Mouse (Mus musculus) adrenal gland, postnatal 25 days (tissue): ENCODE measurements around the gene Traf3ip2. TPM values are rescaled to one million over a fixed set of nuclear protein-coding genes. Genes with fewer than 3 reads are reported as not detected.
A peak's percentile ranks its signal among the peaks of the same experiment; 100 is the strongest.

Source experiments
- DNase-seq: peaks from one replicate; pipeline ENCODE4 v3.0.0; 2021; ENCODE audit warnings: mixed read lengths
- total RNA-seq: library from RNA; stranded (reverse); gene quantifications from 2 replicates; pipeline ENCODE4 v1.2.3, GENCODE M21; 2021

The Traf3ip2 gene
- total RNA-seq, 1 experiment from 2014 or later, result 24.4 TPM

DNA sequence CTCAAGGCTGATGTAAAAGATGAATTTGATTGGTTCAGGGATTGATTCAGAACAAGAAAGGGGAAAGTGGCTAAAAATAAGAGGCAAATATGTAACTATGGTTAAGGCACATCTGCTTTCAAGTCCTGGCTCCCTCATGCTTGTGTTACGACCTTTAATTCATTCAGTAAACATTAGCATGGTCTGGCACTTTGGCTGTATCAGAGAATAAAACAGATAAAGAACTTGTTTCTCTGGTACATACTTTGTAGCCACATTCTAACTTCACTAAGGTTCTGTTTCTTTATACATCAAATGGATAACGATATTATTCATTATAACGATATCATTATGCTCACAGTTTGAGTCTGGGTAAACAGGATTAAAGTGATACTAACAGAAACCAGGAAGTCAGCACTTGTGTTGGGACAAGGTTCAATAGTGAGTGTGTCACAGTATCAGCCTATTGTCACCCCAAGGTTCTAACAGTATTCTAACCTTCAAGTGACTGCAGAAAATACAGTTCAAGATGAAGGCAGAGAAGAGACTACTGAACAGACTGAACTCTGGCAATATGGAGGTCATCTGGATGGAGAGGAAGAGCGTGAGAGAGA lies 65.6 kb downstream of the Traf3ip2 start:
- DNase-seq, result no peak

DNA sequence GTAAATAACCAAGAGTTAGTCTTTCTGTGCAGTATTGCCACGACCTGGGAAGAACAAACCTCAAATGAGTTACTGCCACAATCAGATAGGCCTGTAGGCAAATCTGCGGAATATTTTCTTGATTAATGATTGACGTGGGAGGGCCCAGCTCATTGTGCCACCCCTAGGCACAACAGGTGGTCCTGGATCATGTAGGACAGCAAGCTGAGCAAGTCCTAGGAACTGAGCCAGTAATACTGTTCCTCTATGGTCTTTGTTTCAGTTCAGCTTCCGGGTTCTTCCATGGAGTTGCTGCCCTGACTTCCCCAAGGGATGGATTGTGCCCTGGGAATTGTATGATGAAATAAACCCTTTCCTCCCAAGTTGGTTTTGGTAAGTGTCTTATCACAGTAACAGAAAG lies 68.3 kb downstream of the Traf3ip2 start:
- no peak for DNase-seq

DNA sequence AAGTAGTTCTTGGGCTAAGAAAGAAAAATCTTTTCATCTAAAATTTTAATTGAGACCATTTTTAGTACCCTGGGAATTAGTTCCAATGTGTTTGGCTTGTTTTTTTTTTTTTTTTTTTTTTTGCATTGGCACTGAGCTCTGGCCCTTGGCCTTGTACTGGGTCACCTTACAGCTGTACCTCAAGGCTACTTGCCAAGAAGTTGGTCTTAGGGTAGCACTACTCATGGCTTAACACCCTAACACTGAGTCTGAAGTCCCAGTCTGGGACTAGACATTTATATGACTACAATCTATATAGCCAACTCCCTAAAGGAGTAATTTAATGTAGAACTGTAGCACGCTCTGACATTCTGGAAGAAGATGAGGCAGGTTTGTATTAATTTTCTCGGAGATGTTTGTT lies 69.8 kb downstream of the Traf3ip2 start:
- DNase-seq, result no peak

DNA sequence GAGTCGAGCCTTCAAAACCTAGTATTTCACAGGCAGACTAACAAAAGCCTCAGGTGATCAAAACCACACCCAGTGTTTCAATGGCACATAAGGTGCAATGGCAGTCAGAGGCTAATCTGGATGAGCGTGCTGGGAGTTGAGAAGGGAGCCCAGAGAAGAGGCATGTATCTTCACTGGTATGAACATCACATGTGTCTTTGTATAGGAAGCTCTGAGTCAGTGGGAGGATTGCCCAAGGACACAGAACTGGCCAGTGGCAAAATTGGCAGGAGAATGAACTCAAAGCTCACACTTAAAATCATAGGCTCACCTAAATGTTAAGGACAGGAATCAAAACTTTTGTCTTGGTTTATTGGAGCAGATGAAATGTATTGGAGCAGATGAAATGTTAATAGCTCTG lies 70.7 kb downstream of the Traf3ip2 start:
- peak; percentile 25 for DNase-seq

DNA sequence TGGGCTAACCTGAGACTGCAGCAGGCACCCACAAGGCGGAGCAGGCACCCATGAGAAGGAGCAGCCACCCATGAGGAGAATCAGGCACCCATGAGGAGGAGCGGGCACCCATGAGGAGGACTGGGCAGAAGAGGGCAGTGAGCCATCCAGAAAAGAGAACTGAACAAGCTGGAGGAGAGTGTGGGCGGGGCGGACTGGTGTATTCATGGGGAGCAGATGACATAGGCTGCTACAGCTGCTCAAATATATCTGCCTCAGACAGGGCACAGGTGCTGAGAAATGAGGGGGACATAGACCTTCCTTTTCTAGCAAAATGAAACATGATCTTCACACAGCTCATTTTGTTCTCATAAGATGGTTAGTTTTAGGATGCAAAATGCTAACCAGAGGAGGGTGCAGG lies 74.1 kb downstream of the Traf3ip2 start:
- no peak for DNase-seq

DNA sequence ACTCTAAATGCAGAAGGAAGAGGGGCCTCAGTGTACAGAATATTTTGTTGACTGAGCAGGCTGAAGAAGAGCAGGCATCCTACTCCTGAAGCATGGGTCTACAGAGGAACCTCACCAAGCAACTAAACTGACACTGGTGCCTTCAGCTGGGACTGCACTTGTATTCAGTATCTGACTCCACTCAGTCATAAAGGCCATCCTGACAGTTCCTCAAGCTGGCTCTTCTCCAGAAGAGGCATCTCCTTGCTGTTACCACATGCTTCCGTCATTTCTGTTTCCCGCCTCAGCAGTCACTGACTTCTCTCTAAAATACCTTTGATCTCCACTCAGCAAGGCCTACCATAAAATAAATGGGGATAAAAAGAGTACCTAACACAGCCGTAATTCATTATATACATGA lies 75.1 kb downstream of the Traf3ip2 start:
- DNase-seq, result no peak

DNA sequence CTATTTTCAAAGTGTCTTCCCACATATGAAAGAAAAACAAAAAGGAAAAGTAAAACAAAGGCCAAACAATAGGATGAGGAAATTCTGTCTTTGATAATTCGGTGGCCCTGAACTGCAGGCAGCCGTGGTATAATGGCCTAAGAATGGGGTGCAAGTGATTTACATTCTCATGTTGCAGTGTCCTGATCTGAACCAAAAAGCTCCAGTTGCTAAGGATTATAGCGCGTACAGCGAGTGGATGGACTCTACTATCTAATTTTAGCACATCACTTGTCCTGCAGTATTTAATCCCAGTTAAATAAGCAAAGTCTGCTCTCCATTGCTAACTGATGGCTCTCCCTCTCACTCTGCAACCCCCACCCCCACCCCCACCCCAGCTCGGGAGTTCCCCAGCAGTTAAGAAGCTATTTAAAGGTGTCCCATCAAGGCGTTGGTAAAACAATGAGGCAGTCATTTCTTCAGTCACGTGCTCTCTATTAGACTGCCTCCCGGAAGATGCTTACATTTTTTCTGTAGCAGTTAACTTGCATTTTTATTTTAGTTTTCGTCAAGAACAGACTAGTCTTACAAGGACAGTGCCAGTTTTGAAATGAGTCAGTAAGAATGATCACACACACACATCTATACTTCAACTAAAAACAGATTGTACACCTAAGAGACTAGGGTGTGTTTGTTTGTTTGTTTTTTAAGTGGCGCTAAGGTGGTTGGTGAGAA lies 78.8 kb downstream of the Traf3ip2 start:
- no peak for DNase-seq

DNA sequence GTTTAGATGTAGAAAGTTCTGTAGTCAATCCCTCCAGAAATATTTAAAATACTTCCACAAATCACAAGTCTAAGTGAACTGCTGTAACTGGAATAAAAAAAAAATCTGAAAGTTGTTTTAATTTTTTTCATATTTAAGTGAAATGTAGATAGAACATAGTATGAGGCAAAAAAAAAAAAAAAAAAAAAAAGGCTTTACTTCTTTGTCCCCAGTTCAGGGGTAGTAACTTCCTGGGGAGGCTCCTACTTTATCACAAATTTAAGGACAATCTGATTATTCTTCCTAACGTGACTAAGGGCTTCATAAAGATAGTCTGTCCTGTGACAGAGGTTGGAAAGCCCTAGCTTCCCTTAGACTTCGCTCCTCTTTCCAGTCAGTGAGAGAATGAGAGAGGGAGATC lies 79.4 kb downstream of the Traf3ip2 start:
- DNase-seq, result no peak

Other genes starting within 250 kb of the Traf3ip2 start
- gene Fyn, start 244.1 kb upstream of the Traf3ip2 start, total RNA-seq, result 47.7 and 49.6 TPM in 2 replicates
- gene Rev3l, start 119.2 kb downstream of the Traf3ip2 start, total RNA-seq, result 27.6 and 31.1 TPM in 2 replicates